Mouse (Mus musculus): ENCODE data around the gene Oasl2.
A peak's percentile ranks its signal among the peaks of the same experiment; 100 is the strongest.

DNA sequence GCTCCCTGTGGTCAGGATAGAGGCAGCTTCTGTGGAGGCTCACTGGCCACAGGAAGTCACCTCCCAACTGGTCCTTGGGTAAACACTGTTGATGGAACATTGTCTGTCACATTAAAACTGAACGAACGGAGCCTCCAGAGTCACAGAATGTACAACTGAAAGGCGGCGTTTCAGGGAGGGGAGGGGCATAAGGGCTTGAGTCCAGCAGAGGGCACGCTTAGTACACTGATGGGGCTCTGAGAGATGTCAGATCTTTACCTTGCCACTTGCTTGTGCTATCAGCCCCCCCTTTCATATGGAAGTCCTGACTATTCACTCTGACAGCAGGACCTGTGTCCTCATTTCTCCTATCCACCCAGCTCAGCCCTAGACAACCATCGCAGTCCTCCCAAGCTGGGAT lies 20.9 kb upstream of the Oasl2 start:
- TF ChIP-seq CTCF (IDR thresholded peaks at IDR 0.05; ENCODE audit: borderline replicate concordance, extremely low read depth, insufficient read depth, insufficient read length) (peak; percentile 18; the same call in 1 of the 2 replicates), POLR2A (IDR thresholded peaks at IDR 0.05; ENCODE audit: borderline replicate concordance, extremely low read depth, insufficient read depth, insufficient read length, poor library complexity, severe bottlenecking) (no peak)

Measured in brain, embryonic 14.5 days (tissue).